Mouse (Mus musculus) small intestine, adult 2 months (tissue): ENCODE measurements around the gene Ppox.

ENCODE experiments used
- CTCF ChIP-seq: fragments of 200-500 bp; IDR thresholded peaks from 2 replicates; pipeline ENCODE4 v1.5.1; 2012; ENCODE audit warnings: low read depth, mild to moderate bottlenecking, control low read depth, inconsistent platforms, low read length, moderate library complexity, mixed read lengths; ENCODE audit not compliant: insufficient replicate concordance, insufficient read length; ENCODE audit errors: extremely low read depth
- POLR2A ChIP-seq: fragments of 200-500 bp; IDR thresholded peaks from 2 replicates; pipeline ENCODE4 v1.6.1; 2012; ENCODE audit warnings: low read depth, mild to moderate bottlenecking, control low read depth, inconsistent platforms, low read length, moderate library complexity

- no peak for TF ChIP-seq CTCF
- no peak for TF ChIP-seq POLR2A
These were observed 22.1 kb downstream of the Ppox start for GRCm38 (mm10) chr1:171258921-171259320.
